In genomic region chr8:81767411-81768312, GRCm38 (mm10) we compare ENCODE assay signal across 8 mouse cellular contexts.
DNase-seq lines count a peak whose midpoint lies in the region; ATAC-seq lines count a peak whose summit lies in the region.

No protein-coding gene starts in this region.

- H3K27ac ChIP-seq in embryonic facial prominence, embryonic 14.5 days (replicated peaks; ENCODE audit: low read depth, low read length): peak overlapping the region; percentile 75
- H3K27ac ChIP-seq in limb, embryonic 10.5 days: peak overlapping the region; percentile 87

- H3K9me3 ChIP-seq in embryonic facial prominence, embryonic 14.5 days (ENCODE audit: control insufficient read depth, low read length): no peaks in the 10 kb centered on the region
- H3K9me3 ChIP-seq in limb, embryonic 10.5 days (replicated peaks): no peaks in the 10 kb centered on the region

- H3K27me3 ChIP-seq in embryonic facial prominence, embryonic 14.5 days (replicated peaks; ENCODE audit: control insufficient read depth, insufficient read depth, low read length): no peaks in the 10 kb centered on the region
- H3K27me3 ChIP-seq in limb, embryonic 10.5 days (ENCODE audit: low read depth, poor library complexity, severe bottlenecking): no peaks in the 10 kb centered on the region

- peak; percentile 13 for DNase-seq in left cerebral cortex, adult 11 months (ENCODE audit: low spot score)
- no peak for DNase-seq in left cerebral cortex, adult 18-20 months (ENCODE audit: low spot score in 2 of 2)
- DNase-seq in embryonic facial prominence, embryonic 14.5 days (ENCODE audit: low spot score): peak; percentile 87
- DNase-seq in heart, postnatal 4 days: peak; percentile 29
- DNase-seq in limb, embryonic 10.5 days (ENCODE audit: low spot score): peak; percentile 60
- DNase-seq in mesoderm, embryonic 11.5 days (ENCODE audit: low read depth, low spot score): peak; percentile 33
- DNase-seq in thymus, postnatal 0 days (ENCODE audit: low spot score): peak; percentile 71

- 1% methylated on average over 12 of the region's 12 CpGs for WGBS in embryonic facial prominence, embryonic 14.5 days
- 16% methylated on average over 12 of the region's 12 CpGs for WGBS in limb, embryonic 10.5 days

- H3K36me3 ChIP-seq in embryonic facial prominence, embryonic 14.5 days (ENCODE audit: control insufficient read depth, insufficient read depth, low read length): no peaks in the 10 kb centered on the region
- H3K36me3 ChIP-seq in limb, embryonic 10.5 days: no peaks in the 10 kb centered on the region

- H3K4me1 ChIP-seq in embryonic facial prominence, embryonic 14.5 days (ENCODE audit: control insufficient read depth, insufficient read depth, low read length): peaks cover 24% of the 10 kb centered on the region
- H3K4me1 ChIP-seq in limb, embryonic 10.5 days: peaks cover 51% of the 10 kb centered on the region

- peak overlapping the region; percentile 22 for H3K4me3 ChIP-seq in embryonic facial prominence, embryonic 14.5 days (ENCODE audit: low read depth, low read length)
- H3K4me3 ChIP-seq in limb, embryonic 10.5 days: peak overlapping the region; percentile 39

- H3K9ac ChIP-seq in embryonic facial prominence, embryonic 14.5 days (ENCODE audit: low read depth, low read length): peak overlapping the region; percentile 15; the same call in 1 of the 2 replicates

- peak overlapping the region; percentile 49 for H3K4me2 ChIP-seq in embryonic facial prominence, embryonic 14.5 days (ENCODE audit: low read depth, low read length)

- ATAC-seq in embryonic facial prominence, embryonic 14.5 days (ENCODE audit: low read depth): peak; percentile 66
- no peak for ATAC-seq in monocyte, adult 5-6 weeks (replicated peaks; ENCODE audit: insufficient number of reproducible peaks, low FRiP score, low TSS enrichment, poor library complexity, severe bottlenecking)

Comparison
In these comparisons a context has a peak if more than half of its experiments do, and no peak if none do; other contexts are left out.
1. DNase-seq: peak in left cerebral cortex, adult 11 months (single experiment), embryonic facial prominence, embryonic 14.5 days (single experiment), heart, postnatal 4 days (single experiment), limb, embryonic 10.5 days (single experiment), mesoderm, embryonic 11.5 days (single experiment) and thymus, postnatal 0 days (single experiment); none in left cerebral cortex, adult 18-20 months (0 of 2).